Mouse (Mus musculus) brain, adult 2 months (tissue): Measurements from ENCODE around the gene Pygo1.

Experiments
- DNase-seq: peaks from one replicate; pipeline ENCODE4 v3.0.0; 2011; ENCODE audit warnings: low read depth, low spot score

Pygo1 gene

DNA sequence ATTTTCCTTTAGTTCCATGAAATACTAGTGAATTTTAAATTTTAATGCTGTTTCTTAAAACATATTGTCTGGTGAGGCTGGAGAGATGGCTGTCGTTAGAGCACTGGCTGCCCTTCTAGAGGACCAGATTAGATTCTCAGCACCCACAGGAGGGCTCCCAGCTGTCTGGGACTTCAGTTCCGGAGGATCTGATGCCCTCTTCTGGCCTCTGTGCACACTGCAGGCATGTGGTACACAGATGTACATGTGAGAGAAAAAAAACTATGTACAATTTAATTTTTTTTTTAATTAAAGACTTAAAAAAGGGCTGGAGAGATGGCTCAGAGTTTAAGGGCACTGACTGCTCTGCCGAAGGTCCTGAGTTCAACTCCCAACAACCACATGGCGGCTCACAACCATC is 9.9 kb downstream of the Pygo1 start:
- DNase-seq, result no peak

- DNase-seq, result no peak
Measured at GRCm38 (mm10) chr9:72936301-72936700, 10.9 kb downstream of the Pygo1 start.

DNA sequence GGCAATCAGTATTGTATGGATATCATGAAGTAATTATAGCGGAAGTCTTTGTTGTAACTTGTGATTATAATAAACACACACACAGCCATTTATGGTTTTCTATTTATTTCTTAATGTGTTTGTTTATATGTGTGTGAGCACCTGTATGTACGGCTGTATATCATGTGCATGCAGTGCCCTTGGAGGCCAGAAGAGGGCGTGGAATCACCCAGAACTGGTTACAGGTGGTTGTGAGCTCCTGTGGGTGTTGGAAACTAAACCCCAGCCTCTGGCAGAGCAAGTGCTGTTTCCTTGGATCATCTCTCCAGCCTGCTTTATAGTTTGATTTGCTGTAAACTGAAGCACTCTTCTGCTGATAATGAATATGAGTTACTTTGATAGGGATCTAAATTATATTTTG is 18.0 kb downstream of the Pygo1 start:
- DNase-seq, result peak; percentile 20

DNA sequence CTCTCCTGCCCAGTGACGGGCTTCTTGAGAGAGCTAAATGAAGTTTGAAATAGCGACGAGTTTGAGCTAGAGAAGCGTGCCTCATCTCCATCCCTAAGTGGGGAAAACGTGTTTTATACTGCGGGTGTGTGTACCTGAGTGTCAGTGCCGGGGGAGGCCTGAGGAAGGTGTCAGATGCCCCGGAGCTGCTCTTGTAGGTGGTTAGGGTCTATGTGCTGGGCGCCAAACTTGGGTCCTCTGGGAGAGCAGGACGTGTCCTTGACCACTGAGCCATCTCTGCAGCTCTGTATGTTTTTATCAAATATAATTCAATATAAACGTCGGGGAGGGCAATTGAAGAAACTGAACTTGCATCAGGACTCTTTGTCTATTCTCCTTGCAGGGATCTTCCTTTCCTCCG is 18.8 kb downstream of the Pygo1 start:
- DNase-seq, result no peak

DNA sequence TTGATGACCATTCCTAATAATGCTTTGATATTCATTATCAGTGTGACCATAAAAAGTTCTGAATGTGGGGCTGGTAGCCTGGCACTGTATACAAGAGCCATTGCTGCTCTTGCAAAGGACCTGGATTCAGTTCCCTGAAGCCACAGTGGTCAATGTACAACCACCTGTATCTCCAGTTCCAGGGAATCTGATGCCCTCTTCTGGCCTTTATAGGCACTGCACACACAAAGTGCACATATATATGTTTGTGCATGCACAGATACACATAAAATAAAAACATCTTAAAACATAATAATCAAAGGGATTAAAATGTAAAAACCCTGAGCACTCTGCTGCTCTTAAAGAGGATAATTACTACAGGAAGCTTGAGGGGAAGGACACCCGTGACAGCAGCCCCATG is 21.6 kb downstream of the Pygo1 start:
- DNase-seq, result no peak

DNA sequence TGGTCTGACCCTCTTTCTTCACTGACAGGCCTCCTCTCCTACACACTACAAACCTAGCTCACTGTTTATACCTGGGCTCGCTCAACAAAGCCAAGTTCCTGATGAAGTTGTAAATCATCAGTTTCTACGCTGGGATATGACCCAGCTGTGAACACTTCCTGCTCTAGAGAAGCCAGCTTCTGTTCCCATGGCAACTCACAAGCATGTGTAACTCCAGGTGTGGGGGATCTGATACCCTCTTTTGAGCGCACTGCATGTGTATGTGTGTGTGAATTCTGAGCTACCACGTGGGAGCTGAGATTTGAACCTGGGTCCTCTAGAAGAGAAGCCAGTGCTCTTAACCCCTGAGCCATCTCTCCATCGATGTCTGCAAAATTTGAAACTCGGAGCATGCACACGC is 24.1 kb downstream of the Pygo1 start:
- no peak for DNase-seq

DNA sequence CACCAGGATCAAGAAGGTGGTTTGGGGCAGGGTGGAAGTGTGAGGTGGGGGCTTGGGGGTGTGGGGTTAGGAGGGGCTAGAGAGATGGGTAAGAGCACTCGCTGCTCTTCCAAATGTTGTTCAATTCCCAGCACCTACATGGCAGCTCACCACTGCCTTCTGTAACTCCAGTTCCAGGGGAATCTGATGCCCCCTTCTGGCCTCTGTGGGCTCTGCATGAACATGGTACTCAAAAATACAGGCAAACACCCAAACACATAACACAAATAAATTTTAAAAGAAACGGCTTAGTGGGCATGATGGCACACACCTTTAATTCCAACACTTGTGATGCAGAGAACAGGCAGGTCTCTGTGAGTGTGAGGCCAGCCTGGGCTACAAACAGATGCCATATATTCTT is 29.3 kb downstream of the Pygo1 start:
- peak; percentile 30 for DNase-seq

GRCm38 (mm10) chr9:72955546-72955945 is 30.1 kb downstream of the Pygo1 start:
- peak; percentile 60 for DNase-seq

- peak; percentile 87 for DNase-seq
Measured at GRCm38 (mm10) chr9:72958521-72959450, 33.3 kb downstream of the Pygo1 start, which contains the start of the genes Dyx1c1 and Gm44503. Gene Dyx1c1 (plus strand): TSS chr9:72958785. Gene Gm44503 (plus strand): TSS chr9:72958852.

DNA sequence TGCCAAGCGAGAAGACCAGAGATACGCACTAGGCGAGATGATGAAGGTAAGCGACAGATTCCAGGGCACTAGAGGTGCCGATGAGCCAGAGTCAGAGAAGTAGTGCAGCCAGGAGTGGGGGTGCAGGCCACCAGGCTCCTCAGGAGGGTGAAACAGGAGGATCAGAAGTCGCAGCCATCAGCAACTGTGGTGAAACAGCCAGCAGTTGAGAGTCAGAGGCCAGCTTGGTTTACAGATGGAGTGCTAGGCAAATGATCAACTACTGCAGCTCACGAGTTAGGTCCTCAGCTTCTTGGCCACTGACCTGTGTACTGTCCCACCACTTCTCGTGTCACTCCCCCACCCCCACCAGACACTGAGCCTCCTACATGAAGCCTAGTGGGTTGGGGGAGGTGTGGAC is 35.9 kb downstream of the Pygo1 start:
- no peak for DNase-seq

DNA sequence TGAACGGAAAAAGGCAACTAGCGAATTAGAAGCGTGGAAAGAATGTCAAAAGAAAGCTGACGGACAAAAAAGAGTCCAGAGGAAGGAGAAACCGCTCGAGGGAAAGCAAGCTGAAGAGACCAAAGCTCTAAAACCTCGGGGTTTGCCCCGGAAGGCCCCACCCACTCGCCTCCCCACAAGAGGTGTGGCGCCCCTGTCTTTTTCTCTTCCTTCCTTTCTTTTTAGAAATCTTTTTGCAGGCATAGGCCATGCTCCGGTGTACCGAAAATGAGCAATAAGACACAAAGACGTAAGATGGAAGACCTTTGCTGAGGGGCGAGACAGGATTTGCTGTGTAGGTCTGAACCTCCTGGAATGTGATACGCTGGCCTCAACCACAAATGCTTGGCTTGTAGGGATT is 36.5 kb downstream of the Pygo1 start:
- no peak for DNase-seq

GRCm38 (mm10) chr9:72968349-72969061 is 43.1 kb downstream of the Pygo1 start:
- DNase-seq, result peak; percentile 94

GRCm38 (mm10) chr9:72969874-72970273 is 44.4 kb downstream of the Pygo1 start:
- DNase-seq, result no peak

- no peak for DNase-seq
Measured at GRCm38 (mm10) chr9:72972435-72972834, 47.0 kb downstream of the Pygo1 start.

GRCm38 (mm10) chr9:72972984-72973383 is 47.5 kb downstream of the Pygo1 start:
- no peak for DNase-seq

DNA sequence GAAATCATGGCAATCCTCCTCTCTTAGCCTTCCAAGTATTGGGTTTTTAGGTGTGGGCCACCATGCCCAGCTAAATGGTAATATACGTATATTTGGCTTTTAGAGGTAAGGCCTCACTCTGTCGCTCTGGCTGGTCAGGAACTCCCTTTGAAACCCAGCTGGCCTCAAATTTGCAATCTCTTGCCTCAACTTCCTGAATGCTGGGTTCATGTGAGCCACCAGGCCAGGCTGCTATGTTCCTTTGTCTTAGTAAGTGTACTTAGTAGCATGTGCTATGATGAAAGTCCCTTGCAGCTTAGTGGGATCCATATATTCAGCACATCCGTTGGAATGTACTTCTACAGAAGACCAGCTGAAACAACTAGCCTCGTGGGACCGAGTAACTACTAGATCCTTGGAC is 49.3 kb downstream of the Pygo1 start:
- DNase-seq, result no peak

DNA sequence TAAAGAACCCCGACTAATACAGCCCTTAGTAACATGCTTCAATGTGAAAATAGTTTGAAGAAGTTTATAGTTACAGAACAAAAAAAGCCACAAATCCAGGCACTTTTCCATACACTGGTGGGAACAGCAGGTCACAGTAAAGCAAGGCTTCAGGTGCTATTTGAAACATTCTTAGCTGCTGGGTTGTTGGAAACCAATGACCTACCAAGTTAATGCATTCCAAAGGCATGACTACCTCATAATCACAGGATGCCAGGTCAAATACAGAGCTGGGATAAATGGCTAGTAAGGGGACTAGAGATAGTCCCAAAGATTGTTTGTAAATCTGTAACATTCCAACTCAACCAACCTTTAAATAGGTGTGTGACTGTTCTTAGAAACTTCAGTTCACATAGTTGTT is 49.8 kb downstream of the Pygo1 start:
- DNase-seq, result no peak

DNA sequence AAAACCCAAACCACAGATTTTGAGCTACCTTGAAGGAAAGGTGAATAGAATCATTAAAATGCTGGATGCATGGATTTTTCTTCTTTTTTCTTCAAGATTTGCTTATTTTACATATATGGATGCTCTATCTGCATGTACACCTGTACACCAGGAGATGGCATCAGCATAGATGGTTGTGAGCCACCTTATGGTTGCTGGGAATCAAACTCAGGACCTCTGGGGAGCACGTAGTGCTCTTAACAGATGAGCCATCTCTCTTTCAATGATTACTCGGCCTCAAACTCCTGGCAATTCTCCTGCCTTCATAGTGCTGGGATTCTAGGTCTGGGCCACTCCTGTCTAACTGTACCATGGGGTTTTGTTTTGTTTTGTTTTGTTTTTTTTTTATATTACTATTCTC is 57.6 kb downstream of the Pygo1 start:
- no peak for DNase-seq

DNA sequence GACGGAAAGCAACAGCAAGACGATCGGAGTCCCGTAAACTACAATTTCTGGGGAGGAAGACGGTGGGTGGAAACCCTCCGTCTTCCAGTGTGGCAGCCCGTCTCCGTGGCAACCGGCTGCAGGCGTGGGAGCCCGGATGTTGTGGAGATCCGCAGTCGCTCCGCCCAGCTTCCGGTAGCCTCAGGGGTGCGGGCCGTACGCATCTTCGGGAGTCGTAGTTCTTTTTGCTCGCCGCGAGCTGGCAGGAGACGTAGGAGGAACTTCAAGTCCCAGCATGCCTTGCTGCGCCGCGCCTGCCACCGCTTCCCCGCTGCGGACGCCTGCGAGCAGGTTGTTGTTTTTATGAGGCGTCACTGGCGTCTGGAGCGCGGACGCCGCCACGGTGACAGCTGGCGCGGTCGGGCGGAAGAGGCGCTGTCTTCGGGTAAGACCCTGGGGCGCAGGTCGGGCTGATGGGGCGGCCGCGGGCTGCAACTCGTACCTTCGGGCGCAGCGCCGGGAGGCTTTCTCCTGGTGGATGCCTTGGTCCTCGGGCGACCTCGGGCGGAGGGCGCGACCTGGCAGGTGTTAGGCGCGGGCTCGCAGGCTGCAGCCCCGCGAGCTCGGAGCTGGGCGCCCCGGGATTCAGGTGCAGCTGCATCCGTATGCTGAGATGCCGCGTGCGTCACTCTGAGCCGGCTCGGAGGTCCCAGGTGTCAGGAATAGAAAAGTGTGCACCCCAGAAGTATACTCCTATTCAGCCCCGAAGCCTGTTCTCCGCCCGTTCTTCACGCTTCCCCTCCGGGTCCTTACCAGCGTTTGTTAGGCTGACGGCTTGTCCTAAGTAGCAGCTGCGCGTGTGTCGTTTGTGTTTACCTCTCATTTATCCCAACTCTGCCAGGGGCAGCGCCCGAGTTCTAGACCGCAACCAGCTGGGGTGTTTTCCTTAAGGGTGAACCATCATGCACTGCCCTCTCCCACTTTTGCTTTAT is 60.1 kb downstream of the Pygo1 start, which contains the start of the genes Ccpg1os and Ccpg1:
TSS of gene Ccpg1os (minus strand) at position 133 of the 971 bp plus-strand sequence.
TSS of gene Ccpg1 (plus strand) at position 180 of the 971 bp plus-strand sequence.
- peak; percentile 100 for DNase-seq

DNA sequence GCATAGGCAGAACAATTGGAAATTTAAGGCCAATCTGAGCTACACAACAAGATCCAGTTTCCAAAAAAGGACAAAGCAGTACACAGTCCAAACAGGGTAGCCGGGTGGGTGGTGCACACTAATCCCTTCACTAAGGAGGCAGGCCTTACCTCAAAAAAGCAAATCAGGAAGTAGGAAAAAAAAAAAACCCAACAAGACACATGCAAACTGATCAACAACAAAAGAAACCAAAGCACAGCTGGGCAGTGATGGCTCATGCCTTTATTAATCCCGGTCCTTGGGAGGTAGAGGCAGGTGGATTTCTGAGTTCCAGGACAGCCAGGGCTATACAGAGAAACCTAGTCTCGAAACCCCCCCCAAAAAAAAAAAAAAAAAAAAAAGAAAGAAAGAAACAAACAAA is 62.3 kb downstream of the Pygo1 start:
- no peak for DNase-seq

- no peak for DNase-seq
Measured at GRCm38 (mm10) chr9:72988706-72989105, 63.3 kb downstream of the Pygo1 start.
